12 mouse cellular contexts compared by ENCODE assay signal in the genomic region with DNA sequence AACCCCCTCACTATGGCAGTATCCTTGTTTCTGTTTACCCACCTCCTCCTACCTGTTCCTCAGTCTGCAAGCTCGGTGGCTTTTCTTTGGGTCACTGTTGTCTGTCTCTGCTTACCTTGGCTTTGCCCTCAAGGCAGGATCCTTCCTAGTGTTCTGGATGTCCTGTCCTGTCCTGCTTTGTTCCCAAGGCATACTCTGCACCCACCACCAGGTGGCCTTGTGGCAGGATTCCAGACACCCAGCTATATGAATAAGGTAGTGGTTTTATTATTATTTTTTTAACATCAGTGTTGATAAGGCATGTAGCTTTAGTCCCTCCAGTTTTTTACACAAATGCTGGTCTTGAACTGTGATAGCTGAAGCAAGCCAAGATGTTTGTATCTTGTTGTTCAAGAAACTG.
A peak's percentile ranks its signal among the peaks of the same experiment; 100 is the strongest.
DNase-seq lines count a peak whose midpoint lies in the region; ATAC-seq and TF ChIP-seq lines count a peak whose summit lies in the region.
"Had no signal": no experiment of that assay in that cellular context is flagged by ENCODE, and none has a peak within 500 bp of the region (broad histone marks: within the 10 kb centered on the region; RNA-seq: fewer than 3 reads in every experiment).

No protein-coding gene starts in this region.

- no peaks in the 10 kb centered on the region for H3K27me3 ChIP-seq in liver, adult 2 months (ENCODE audit: control insufficient read depth, insufficient read depth, low read length)
- no peaks in the 10 kb centered on the region for H3K27me3 ChIP-seq in liver, embryonic 12.5 days (replicated peaks)
- H3K27me3 ChIP-seq: intestine, embryonic 15.5 days had no signal

- H3K79me2 ChIP-seq in liver, adult 2 months (ENCODE audit: control insufficient read depth, insufficient read depth, low read length): no peaks in the 10 kb centered on the region

- peak; percentile 20 for DNase-seq in adrenal gland, postnatal 10 days
- DNase-seq in adrenal gland, adult 8-10 months: no peak
- DNase-seq in heart, postnatal 10 days: peak; percentile 6 to 14
- no peak for DNase-seq in heart, postnatal 36 days
- no peak for DNase-seq in liver, adult 2 months (ENCODE audit: extremely low read depth, low read depth, low spot score)
- peak; percentile 35 for DNase-seq in retina, postnatal 1 day
- DNase-seq in urinary bladder, postnatal 10 days (ENCODE audit: low spot score): no peak

- intact Hi-C loops in heart, postnatal 10 days (cut with DNase I): no loop called here
- intact Hi-C loops in heart, postnatal 36 days (cut with DNase I): no loop called here

- TF ChIP-seq CTCF in liver, adult 2 months (IDR thresholded peaks at IDR 0.05; ENCODE audit: low read depth, low read length): peak; percentile 40; the same call in 1 of the 2 replicates

- no peak overlapping the region for H3K4me2 ChIP-seq in liver, embryonic 12.5 days
- H3K4me2 ChIP-seq: intestine, embryonic 15.5 days had no signal

- 21% methylated on average over 1 of the region's 1 CpGs for WGBS in liver, adult 2 months
- WGBS in liver, embryonic 12.5 days (ENCODE audit: insufficient replicate concordance): 8% methylated on average over 1 of the region's 1 CpGs

- no peak overlapping the region for H3K9ac ChIP-seq in liver, adult 2 months (ENCODE audit: low read depth, low read length)
- no peak overlapping the region for H3K9ac ChIP-seq in liver, embryonic 12.5 days
- H3K9ac ChIP-seq: intestine, embryonic 15.5 days; liver, embryonic 14.5 days had no signal

- no peak overlapping the region for H3K4me3 ChIP-seq in liver, adult 2 months (ENCODE audit: insufficient read depth, low read depth, low read length)
- no peak overlapping the region for H3K4me3 ChIP-seq in liver, embryonic 12.5 days
- H3K4me3 ChIP-seq: intestine, embryonic 15.5 days; midbrain, embryonic 10.5 days had no signal

- H3K36me3 ChIP-seq in liver, adult 2 months (ENCODE audit: control insufficient read depth, insufficient read depth, low read length): no peaks in the 10 kb centered on the region
- H3K36me3 ChIP-seq in liver, embryonic 12.5 days: no peaks in the 10 kb centered on the region
- H3K36me3 ChIP-seq: G1E; intestine, embryonic 15.5 days; midbrain, embryonic 10.5 days had no signal

- no peak for TF ChIP-seq POLR2A in liver, adult 2 months (IDR thresholded peaks at IDR 0.05; ENCODE audit: extremely low read depth, insufficient read depth, low read length)

- no peaks in the 10 kb centered on the region for H3K9me3 ChIP-seq in liver, embryonic 12.5 days (replicated peaks)
- H3K9me3 ChIP-seq: intestine, embryonic 15.5 days; midbrain, embryonic 10.5 days had no signal

- no peak for ATAC-seq in liver, embryonic 12.5 days
- ATAC-seq: intestine, embryonic 15.5 days had no signal

- H3K4me1 ChIP-seq in liver, adult 2 months (ENCODE audit: control insufficient read depth, insufficient read depth, low read length): no peaks in the 10 kb centered on the region
- H3K4me1 ChIP-seq in liver, embryonic 12.5 days: no peaks in the 10 kb centered on the region
- H3K4me1 ChIP-seq: intestine, embryonic 15.5 days; midbrain, embryonic 10.5 days had no signal

- no peak overlapping the region for H3K27ac ChIP-seq in liver, adult 2 months (replicated peaks; ENCODE audit: insufficient read depth, low read depth, low read length)
- no peak overlapping the region for H3K27ac ChIP-seq in liver, embryonic 12.5 days
- H3K27ac ChIP-seq: intestine, embryonic 15.5 days; liver, embryonic 14.5 days; midbrain, embryonic 10.5 days had no signal

Comparison
In these comparisons a context has a peak if more than half of its experiments do, and no peak if none do; other contexts are left out.
1. DNase-seq: peak in adrenal gland, postnatal 10 days (single experiment), heart, postnatal 10 days (2 of 2) and retina, postnatal 1 day (single experiment); none in adrenal gland, adult 8-10 months (single experiment), heart, postnatal 36 days (0 of 2), liver, adult 2 months (single experiment) and urinary bladder, postnatal 10 days (single experiment).